24 mouse cellular contexts compared by ENCODE assay signal in the genomic region with DNA sequence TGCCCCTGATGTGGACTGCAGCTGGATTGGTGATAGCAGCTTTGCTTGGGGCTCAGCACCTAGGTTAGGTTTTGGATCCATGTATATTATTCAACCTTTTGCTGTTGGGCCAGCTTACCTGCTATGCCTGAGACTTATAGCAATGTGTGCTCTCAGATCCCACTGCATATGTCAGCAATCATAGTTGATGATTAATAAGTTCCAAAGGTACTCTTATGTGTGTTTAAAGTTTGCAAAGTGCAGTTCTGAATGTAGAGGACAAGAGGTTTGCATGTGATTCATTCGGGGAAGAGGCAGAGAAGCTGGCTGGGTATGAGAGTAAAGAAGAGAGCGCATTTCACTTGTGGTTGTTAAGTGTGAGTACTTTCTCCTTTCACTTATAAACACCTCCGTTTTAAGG. TPM values are rescaled to one million over a fixed set of nuclear protein-coding genes. Genes with fewer than 3 reads are reported as not detected.
DNase-seq lines count a peak whose midpoint lies in the region; ATAC-seq and TF ChIP-seq lines count a peak whose summit lies in the region.
"Had no signal": no experiment of that assay in that cellular context is flagged by ENCODE, and none has a peak within 500 bp of the region (broad histone marks: within the 10 kb centered on the region; RNA-seq: fewer than 3 reads in every experiment).

No protein-coding gene starts in this region.

- TF ChIP-seq CTCF in intestine, postnatal 0 days (IDR thresholded peaks at IDR 0.05; ENCODE audit: low read depth): no peak

- peak; percentile 13 for DNase-seq in heart, adult 11 months
- DNase-seq in heart, postnatal 10 days: no peak
- DNase-seq in cerebellum, adult 18-20 months: no peak
- no peak for DNase-seq in cerebellum, postnatal 10 days
- no peak for DNase-seq in adipocyte (ENCODE audit: low spot score)
- DNase-seq: adrenal gland, adult 8-10 months; adrenal gland, postnatal 10 days; adrenal gland, postnatal 14 days; adrenal gland, postnatal 25 days; adrenal gland, postnatal 36 days; B cell, adult 2 months; cerebellum, adult 11 months; cerebellum, adult 11-12 months; cerebellum, adult 2 months had no signal

- 58% methylated on average over 3 of the region's 3 CpGs for WGBS in intestine, embryonic 15.5 days
- WGBS in intestine, embryonic 16.5 days: 69% methylated on average over 3 of the region's 3 CpGs
- 43% methylated on average over 3 of the region's 3 CpGs for WGBS in intestine, postnatal 0 days

- H3K36me3 ChIP-seq in intestine, embryonic 15.5 days: no peaks in the 10 kb centered on the region
- no peaks in the 10 kb centered on the region for H3K36me3 ChIP-seq in intestine, embryonic 16.5 days (ENCODE audit: control insufficient read depth, insufficient read depth, low read length)
- H3K36me3 ChIP-seq in intestine, postnatal 0 days (ENCODE audit: control insufficient read depth, insufficient read depth): no peaks in the 10 kb centered on the region
- H3K36me3 ChIP-seq: G1E had no signal

- no peak overlapping the region for H3K9ac ChIP-seq in intestine, embryonic 15.5 days
- no peak overlapping the region for H3K9ac ChIP-seq in intestine, embryonic 16.5 days (ENCODE audit: low read depth, low read length)
- H3K9ac ChIP-seq in intestine, postnatal 0 days (ENCODE audit: low read depth, low read length): no peak overlapping the region

- no peaks in the 10 kb centered on the region for H3K9me3 ChIP-seq in intestine, embryonic 15.5 days
- no peaks in the 10 kb centered on the region for H3K9me3 ChIP-seq in intestine, embryonic 16.5 days (ENCODE audit: control insufficient read depth, low read length)
- no peaks in the 10 kb centered on the region for H3K9me3 ChIP-seq in intestine, postnatal 0 days (ENCODE audit: control insufficient read depth)

- intact Hi-C loops in heart, postnatal 10 days (cut with DNase I): no loop called here

- no peak overlapping the region for H3K4me2 ChIP-seq in intestine, embryonic 15.5 days (replicated peaks)
- H3K4me2 ChIP-seq in intestine, embryonic 16.5 days (ENCODE audit: low read depth, low read length): no peak overlapping the region
- H3K4me2 ChIP-seq in intestine, postnatal 0 days (replicated peaks; ENCODE audit: low read depth): 0 out of 2 replicates have a peak overlapping the region, but pooled peaks have one; percentile 7

- H3K4me3 ChIP-seq in intestine, embryonic 15.5 days (replicated peaks): no peak overlapping the region
- no peak overlapping the region for H3K4me3 ChIP-seq in intestine, embryonic 16.5 days (ENCODE audit: low read length)
- H3K4me3 ChIP-seq in intestine, postnatal 0 days (ENCODE audit: low read depth, low read length): no peak overlapping the region

- no peak overlapping the region for H3K27ac ChIP-seq in intestine, embryonic 15.5 days
- no peak overlapping the region for H3K27ac ChIP-seq in intestine, embryonic 16.5 days (ENCODE audit: low read length)
- no peak overlapping the region for H3K27ac ChIP-seq in intestine, postnatal 0 days (ENCODE audit: low read depth, low read length)

- H3K4me1 ChIP-seq in intestine, embryonic 15.5 days (replicated peaks): 0 out of 2 replicates have a peak, but pooled peaks cover 3% of the 10 kb centered on the region
- H3K4me1 ChIP-seq in intestine, embryonic 16.5 days (ENCODE audit: control insufficient read depth, insufficient read depth, low read length): peaks cover 5% of the 10 kb centered on the region; the same call in 1 of the 2 replicates
- 0 out of 2 replicates have a peak, but pooled peaks cover 8% of the 10 kb centered on the region for H3K4me1 ChIP-seq in intestine, postnatal 0 days (replicated peaks; ENCODE audit: control insufficient read depth, insufficient read depth, low read length)

- ATAC-seq in intestine, embryonic 15.5 days: peak; percentile 76
- ATAC-seq in intestine, embryonic 16.5 days: peak; percentile 79
- peak; percentile 45; the same call in 1 of the 2 replicates for ATAC-seq in intestine, postnatal 0 days
- ATAC-seq: activated CD4-positive, CD25-positive, alpha-beta regulatory T cell, adult 4 months; CD4-positive, CD25-positive, alpha-beta regulatory T cell, adult 4 months; Patski had no signal

- H3K27me3 ChIP-seq in intestine, embryonic 15.5 days (replicated peaks): no peaks in the 10 kb centered on the region
- H3K27me3 ChIP-seq in intestine, embryonic 16.5 days (replicated peaks; ENCODE audit: control insufficient read depth, insufficient read depth, low read length): no peaks in the 10 kb centered on the region
- H3K27me3 ChIP-seq in intestine, postnatal 0 days (replicated peaks; ENCODE audit: control insufficient read depth, insufficient read depth, low read length): no peaks in the 10 kb centered on the region
- H3K27me3 ChIP-seq: CH12.LX, Patski had no signal

RNA-seq across cellular contexts. Expression of gene Sh3gl2, which starts 43.7 kb away (rescaled TPM):
- 1 to 10 TPM; 1.0 to 1.3 TPM for total RNA-seq in heart, postnatal 10 days (2021)
- polyA plus RNA-seq in intestine, embryonic 15.5 days (2015; fragmentation: Nextera tagmentation; extraction: Ambion mirVana): 16.7 and 18.4 TPM in 2 replicates
- polyA plus RNA-seq in intestine, embryonic 16.5 days (2015; fragmentation: Nextera tagmentation; extraction: Ambion mirVana): 17.4 and 20.0 TPM in 2 replicates
- 14.6 and 14.9 TPM in 2 replicates for polyA plus RNA-seq in intestine, postnatal 0 days (2015; fragmentation: Nextera tagmentation; extraction: Ambion mirVana)
- total RNA-seq: CH12.LX, MEL had no signal
- polyA plus RNA-seq: activated CD4-positive, CD25-positive, alpha-beta regulatory T cell, adult 4 months; C2C12; CD4-positive, CD25-positive, alpha-beta regulatory T cell, adult 4 months; G1E had no signal
